Mouse (Mus musculus): ENCODE measurements around the gene Ankrd11. TPM values are rescaled to one million over a fixed set of nuclear protein-coding genes. Genes with fewer than 3 reads are reported as not detected.

Ankrd11 gene
- polyA plus RNA-seq (2012; fragmentation: generic; extraction: Trizol): 10 to 100 TPM in 1 of 2 experiments, 1 to 10 TPM in 1; 6.0 to 33.9 TPM

DNA sequence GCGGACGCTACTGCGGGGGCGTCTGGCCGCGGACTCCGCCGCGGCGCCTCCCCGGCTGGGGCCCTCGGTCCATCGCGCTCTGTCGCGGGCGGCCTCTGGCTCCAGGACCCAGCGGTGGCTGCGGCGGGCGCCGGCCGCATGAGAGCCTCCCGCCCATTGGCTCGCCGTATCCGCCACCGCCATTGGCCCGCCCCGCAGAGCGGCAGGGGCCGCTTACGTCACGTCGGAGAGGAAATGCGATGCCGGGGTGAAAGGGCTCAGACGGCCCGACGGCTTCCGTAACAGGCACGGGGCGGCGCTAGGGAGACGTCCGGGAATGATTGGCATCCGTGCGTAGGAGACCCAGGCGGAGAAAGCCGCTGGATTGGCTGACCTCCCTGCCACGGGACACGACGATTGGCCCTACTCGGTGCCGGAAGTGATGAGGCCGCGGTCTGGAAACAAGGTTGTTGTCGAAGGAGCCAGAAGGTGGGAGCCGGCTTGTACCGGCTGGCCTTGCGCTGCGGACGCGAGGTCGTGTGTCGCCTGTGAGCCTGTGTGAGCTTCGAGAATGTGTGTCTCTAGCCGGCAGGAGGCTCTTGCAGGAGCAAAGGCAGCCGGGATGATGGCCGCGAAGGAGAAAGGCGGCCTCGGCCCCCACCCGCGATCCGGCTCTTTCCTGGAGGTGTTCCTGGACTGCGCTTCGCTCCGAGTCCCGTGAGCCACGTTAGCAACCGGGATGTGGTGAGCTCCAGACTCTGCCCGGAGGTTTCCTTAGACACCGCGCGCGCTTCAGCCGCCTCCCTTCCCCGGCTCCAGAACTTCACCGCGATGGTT is at the start of gene Ankrd11:
TSS of gene Ankrd11 (minus strand) at position 120 of the 816 bp plus-strand sequence.

DNA sequence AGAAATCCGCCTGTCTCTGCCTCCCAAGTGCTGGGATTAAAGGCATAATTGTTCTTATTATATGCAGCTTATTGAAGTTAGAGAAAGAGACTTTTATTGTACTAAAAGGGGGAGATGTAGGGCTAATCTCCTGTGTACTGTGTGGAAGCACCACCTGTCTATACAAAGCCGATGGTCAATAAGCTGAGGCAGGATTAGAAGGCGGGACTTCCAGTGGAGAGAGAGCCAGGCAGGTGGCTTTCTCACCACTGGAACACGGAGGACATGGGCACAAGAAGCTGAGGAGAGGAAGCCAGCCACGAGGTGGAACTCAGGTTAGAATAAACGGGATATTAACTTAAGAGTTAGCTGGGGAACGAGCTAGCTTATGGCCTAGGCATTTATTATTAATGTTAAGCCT is 20.6 kb upstream of the Ankrd11 start, which contains the start of gene Spg7:
TSS of gene Spg7 (plus strand) at position 222 of the 400 bp plus-strand sequence.

DNA sequence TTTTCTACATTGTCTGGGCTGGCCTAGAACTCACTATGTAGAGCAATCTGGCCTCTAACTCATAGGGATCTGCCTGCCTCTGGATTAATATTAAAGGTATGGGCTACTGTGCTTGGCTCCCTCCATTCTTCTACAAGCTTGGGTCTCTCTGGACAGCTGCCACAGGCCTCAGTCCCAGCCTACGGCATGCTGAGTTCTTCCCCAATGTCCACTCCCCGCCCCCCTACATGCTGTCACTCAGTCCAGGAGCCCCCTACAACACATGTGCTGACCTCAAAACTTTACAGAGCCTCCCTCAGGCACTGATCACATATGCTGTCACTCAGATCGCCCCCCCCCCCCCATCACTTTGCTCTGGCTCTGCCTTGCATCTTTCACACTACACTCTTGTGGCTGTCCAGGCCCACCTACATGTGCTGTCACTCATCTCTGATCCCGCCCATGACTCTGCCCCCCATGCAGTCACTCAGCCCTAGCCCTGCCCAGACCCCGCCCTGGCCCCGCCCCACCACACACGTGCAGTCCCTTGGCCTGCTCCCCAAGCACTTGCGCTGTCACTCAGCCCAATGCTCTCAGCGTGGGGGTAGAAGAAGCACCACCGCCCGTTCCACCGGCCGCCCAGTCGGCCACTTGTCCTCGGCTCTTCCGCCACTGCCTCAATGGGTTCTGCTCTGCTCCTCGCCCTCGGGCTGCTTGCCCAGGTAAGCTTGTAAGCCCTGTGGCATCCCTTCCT is 194.1 kb downstream of the Ankrd11 start, which contains the start of gene Cdh15:
TSS of gene Cdh15 (plus strand) at position 138 of the 733 bp plus-strand sequence.

Other genes with a start within 250 kb of the Ankrd11 start
- gene Cdh15, start 194.3 kb downstream of the Ankrd11 start, polyA plus RNA-seq (2012; fragmentation: generic; extraction: Trizol): under 1 TPM in 1 of 2 experiments, not detected in 1; 0.01 TPM
- gene Spg7, start 20.7 kb upstream of the Ankrd11 start, polyA plus RNA-seq (2012; fragmentation: generic; extraction: Trizol): 10 to 100 TPM; 28.8 to 58.1 TPM
- gene Rpl13, start 60.1 kb upstream of the Ankrd11 start, polyA plus RNA-seq (2012; fragmentation: generic; extraction: Trizol): 1,000 to 10,000 TPM; 3,327 to 4,550 TPM
- gene Cpne7, start 75.1 kb upstream of the Ankrd11 start, polyA plus RNA-seq (2012; fragmentation: generic; extraction: Trizol): under 1 TPM in 1 of 2 experiments, not detected in 1; 0.01 TPM
- under 1 TPM; 0.06 to 0.35 TPM for gene Sult5a1, start 116.0 kb upstream of the Ankrd11 start, polyA plus RNA-seq (2012; fragmentation: generic; extraction: Trizol)
- gene Dpep1, start 144.0 kb upstream of the Ankrd11 start, polyA plus RNA-seq (2012; fragmentation: generic; extraction: Trizol): under 1 TPM; 0.11 to 0.68 TPM
- 10 to 100 TPM; 76.4 to 98.0 TPM for gene Chmp1a, start 170.5 kb upstream of the Ankrd11 start, polyA plus RNA-seq (2012; fragmentation: generic; extraction: Trizol)
- 1 to 10 TPM in 1 of 2 experiments, under 1 TPM in 1; 0.55 to 8.9 TPM for gene Spata33, start 170.6 kb upstream of the Ankrd11 start, polyA plus RNA-seq (2012; fragmentation: generic; extraction: Trizol)
- 10 to 100 TPM; 27.0 to 43.1 TPM for gene Cdk10, start 182.6 kb upstream of the Ankrd11 start, polyA plus RNA-seq (2012; fragmentation: generic; extraction: Trizol)
- gene Spata2l, start 194.0 kb upstream of the Ankrd11 start, polyA plus RNA-seq (2012; fragmentation: generic; extraction: Trizol): 1 to 10 TPM; 1.1 to 4.4 TPM
- 10 to 100 TPM in 1 of 2 experiments, 1 to 10 TPM in 1; 2.3 to 15.3 TPM for gene Zfp276, start 211.9 kb upstream of the Ankrd11 start, polyA plus RNA-seq (2012; fragmentation: generic; extraction: Trizol)
- 10 to 100 TPM in 1 of 2 experiments, 1 to 10 TPM in 1; 4.7 to 17.9 TPM for gene Vps9d1, start 212.1 kb upstream of the Ankrd11 start, polyA plus RNA-seq (2012; fragmentation: generic; extraction: Trizol)